Mouse (Mus musculus) E14TG2a.4 (cell line): Measurements from ENCODE around the gene Ptprm.

Experiments
- CTCF ChIP-seq: conservative IDR thresholded peaks from 2 replicates; pipeline ENCODE4 v1.5.1; 2014; ENCODE audit warnings: low read length
- NANOG ChIP-seq: IDR thresholded peaks from 2 replicates; pipeline ENCODE4 v1.6.1; 2014; ENCODE audit warnings: borderline replicate concordance, low read length, mixed read lengths
- POU5F1 ChIP-seq: IDR thresholded peaks from 2 replicates; pipeline ENCODE4 v1.6.1; 2014; ENCODE audit warnings: low read length, borderline replicate concordance

- TF ChIP-seq CTCF, result no peak
- TF ChIP-seq NANOG, result no peak
- no peak for TF ChIP-seq POU5F1
Observed at GRCm38 (mm10) chr17:67245273-67245875, 108.9 kb downstream of the Ptprm start.
